Mouse (Mus musculus) left cerebral cortex, adult 2 months (tissue): ENCODE measurements around the gene Atp1a4. TPM values are rescaled to one million over a fixed set of nuclear protein-coding genes. Genes with fewer than 3 reads are reported as not detected.

ENCODE experiments used
- DNase-seq, 2 experiments: peaks; one replicate each; pipeline ENCODE4 v3.0.0; 2021 to 2022; ENCODE audit warnings: low spot score in 2 of 2, mixed read lengths in 1 of 2; ENCODE audit errors: extremely low spot score in 1 of 2
- H3K27ac ChIP-seq: fragments of 200-600 bp; 2 replicates; pipeline ENCODE4 v1.8.1; 2022
- H3K4me3 ChIP-seq: fragments of 200-600 bp; 2 replicates; pipeline ENCODE4 v1.8.1; 2022
- CTCF ChIP-seq: fragments of 200-600 bp; IDR thresholded peaks from 2 replicates; pipeline ENCODE4 v1.8.1; 2022; ENCODE audit warnings: antibody characterized with exemption, mild to moderate bottlenecking, moderate library complexity
- intact Hi-C: fragments of 180-260 bp; cut with DNase I; formaldehyde crosslinking; loops from one replicate; pipeline ENCODE4 v1.15.1; 2025
- total RNA-seq, 2 experiments: library from RNA; stranded (reverse); gene quantifications; 2 replicates each; pipeline ENCODE4 v1.2.3; 2021

Atp1a4 gene
- total RNA-seq, 2 experiments from 2014 or later = not detected

DNA sequence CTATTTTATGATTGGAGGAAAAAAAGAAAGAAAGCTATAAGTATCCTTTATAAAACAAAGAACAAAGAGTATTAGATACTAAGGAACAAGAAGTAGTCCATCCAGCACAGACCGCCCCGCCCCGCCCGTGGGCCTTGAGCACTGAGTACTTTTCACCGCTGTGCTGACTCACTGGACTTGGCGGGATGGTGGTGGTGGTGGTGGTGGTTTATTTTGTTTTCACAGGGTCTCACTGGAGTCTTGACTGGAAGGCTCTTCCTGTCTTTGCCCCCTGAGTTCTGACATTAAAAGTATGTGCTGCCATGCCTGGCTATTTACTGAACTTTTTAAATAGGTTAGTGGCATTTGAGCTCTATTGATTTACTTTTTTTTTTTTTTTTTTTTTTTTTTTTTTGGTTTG is 75.2 kb downstream of the Atp1a4 start:
- TF ChIP-seq CTCF = no peak
- Histone ChIP-seq H3K27ac (no peak overlapping the region), H3K4me3 (no peak overlapping the region)
- intact Hi-C loops = no loop called here
- no peak for DNase-seq

DNA sequence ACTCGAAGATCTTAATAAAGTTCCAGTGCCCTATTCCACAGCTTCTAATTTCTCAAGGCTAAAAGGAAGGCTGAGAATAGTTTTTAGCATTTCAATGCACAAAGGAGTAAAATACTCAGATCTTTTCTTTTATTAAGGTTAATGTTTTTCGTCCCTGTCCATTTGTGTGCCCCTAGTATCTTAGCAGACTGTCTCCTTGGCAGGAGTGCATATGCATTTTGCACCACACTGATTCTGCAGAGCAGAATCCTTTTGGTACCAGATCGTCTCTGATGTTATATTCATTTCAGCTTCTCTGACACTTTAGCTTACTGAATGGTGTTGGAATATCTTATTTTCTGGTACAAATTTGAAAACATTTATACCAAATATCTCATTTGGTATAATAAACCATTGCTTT is 76.4 kb downstream of the Atp1a4 start:
- intact Hi-C loops = no loop called here
- no peak for TF ChIP-seq CTCF
- DNase-seq = no peak
- no peak overlapping the region for H3K27ac ChIP-seq
- no peak overlapping the region for H3K4me3 ChIP-seq

DNA sequence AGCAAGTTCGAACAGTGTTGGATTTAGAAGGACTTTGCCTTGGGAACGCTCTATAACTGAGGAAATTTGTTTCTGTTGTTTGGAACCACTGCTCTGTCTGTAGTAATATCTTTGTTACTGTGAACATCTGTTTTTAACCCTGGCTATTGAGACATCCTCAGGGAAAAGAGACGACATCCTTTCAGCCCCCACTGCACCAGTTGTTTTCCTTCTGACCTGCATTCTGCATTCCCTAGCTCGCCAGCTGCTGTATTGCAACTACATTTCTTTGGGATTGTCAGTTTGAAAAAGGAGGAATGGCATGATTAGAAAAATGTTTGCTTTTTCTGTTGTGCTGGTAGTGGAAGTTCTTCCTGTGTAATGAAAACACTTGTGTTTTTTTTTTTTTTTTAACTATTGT is 77.3 kb downstream of the Atp1a4 start:
- intact Hi-C loops = no loop called here
- TF ChIP-seq CTCF = no peak
- Histone ChIP-seq H3K27ac (no peak overlapping the region), H3K4me3 (no peak overlapping the region)
- DNase-seq = no peak

DNA sequence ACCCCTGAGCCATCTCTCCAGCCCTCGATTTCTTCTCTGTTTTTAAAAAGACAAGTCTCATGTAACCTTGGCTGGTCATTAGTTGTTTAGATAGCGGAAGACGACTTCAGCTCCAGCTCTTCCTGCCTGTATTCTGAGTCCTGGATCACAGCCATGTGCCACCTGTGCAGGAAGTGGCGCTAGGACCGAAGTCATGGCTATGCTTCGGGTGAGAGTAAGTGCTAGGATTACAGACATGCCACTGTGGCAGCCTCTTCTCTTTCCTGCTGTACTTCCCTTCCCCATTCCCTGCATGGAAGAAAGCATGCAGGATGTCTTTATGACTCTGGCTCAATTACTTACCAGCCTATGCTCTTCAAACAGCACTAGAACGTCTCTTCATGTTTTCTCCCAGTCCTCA is 79.1 kb downstream of the Atp1a4 start:
- intact Hi-C loops = no loop called here
- H3K4me3 ChIP-seq = no peak overlapping the region
- H3K27ac ChIP-seq = no peak overlapping the region
- TF ChIP-seq CTCF = no peak
- DNase-seq = no peak

DNA sequence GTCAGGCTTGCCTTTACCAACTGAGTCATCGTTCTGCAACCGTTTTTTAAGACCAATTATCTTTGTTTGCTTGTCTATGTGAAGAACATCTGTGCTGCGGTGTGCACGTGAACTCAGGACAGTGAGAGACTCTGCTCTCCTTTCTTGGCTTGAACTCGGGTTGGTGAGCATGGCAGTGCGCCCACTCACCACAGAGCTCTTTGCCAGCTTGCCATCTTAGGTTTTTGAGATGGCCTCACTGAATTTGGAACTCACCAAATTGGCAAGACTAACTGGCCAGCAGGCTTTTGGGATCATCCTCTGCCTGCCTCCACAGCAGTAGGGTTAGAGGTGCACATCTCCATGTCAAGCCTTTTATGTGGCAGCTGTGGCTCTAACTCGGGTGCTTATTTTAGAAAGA is 80.4 kb downstream of the Atp1a4 start:
- no peak for DNase-seq
- TF ChIP-seq CTCF = no peak
- Histone ChIP-seq H3K4me3 (no peak overlapping the region), H3K27ac (no peak overlapping the region)
- intact Hi-C loops = no loop called here

Other genes with a start within 250 kb of the Atp1a4 start
- 10 to 100 TPM; 12.5 to 14.5 TPM for gene Vangl2, start 230.0 kb downstream of the Atp1a4 start, total RNA-seq
- gene Nhlh1, start 200.8 kb downstream of the Atp1a4 start, total RNA-seq = under 1 TPM; 0.18 to 0.49 TPM
- gene Copa, start 175.9 kb downstream of the Atp1a4 start, total RNA-seq = 100 to 1,000 TPM; 138 to 147 TPM
- gene Ncstn, start 175.6 kb downstream of the Atp1a4 start, total RNA-seq = 10 to 100 TPM; 61.5 to 65.4 TPM
- gene Pex19, start 131.7 kb downstream of the Atp1a4 start, total RNA-seq = 10 to 100 TPM; 82.8 to 92.4 TPM
- 100 to 1,000 TPM; 115 to 121 TPM for gene Dcaf8, start 110.3 kb downstream of the Atp1a4 start, total RNA-seq
- gene Pea15a, start 51.6 kb downstream of the Atp1a4 start, total RNA-seq = 100 to 1,000 TPM; 387 to 422 TPM
- gene Casq1, start 38.5 kb downstream of the Atp1a4 start, total RNA-seq = under 1 TPM in 1 of 2 experiments, not detected in 1; 0.48 TPM
- 100 to 1,000 TPM; 257 to 260 TPM for gene Igsf8, start 3.2 kb upstream of the Atp1a4 start, total RNA-seq
- 100 to 1,000 TPM; 628 to 676 TPM for gene Atp1a2, start 39.6 kb upstream of the Atp1a4 start, total RNA-seq
- gene Kcnj9, start 70.9 kb upstream of the Atp1a4 start, total RNA-seq = 100 to 1,000 TPM; 137 to 138 TPM
- gene Kcnj10, start 82.8 kb upstream of the Atp1a4 start, total RNA-seq = 100 to 1,000 TPM in 1 of 2 experiments, 10 to 100 TPM in 1; 86.5 to 108 TPM
- 1 to 10 TPM; 9.3 to 9.8 TPM for gene Pigm, start 118.1 kb upstream of the Atp1a4 start, total RNA-seq
- gene Slamf9, start 216.9 kb upstream of the Atp1a4 start, total RNA-seq = under 1 TPM; 0.70 to 0.79 TPM
- 10 to 100 TPM; 12.5 to 12.8 TPM for gene Igsf9, start 223.4 kb upstream of the Atp1a4 start, total RNA-seq
- 10 to 100 TPM in 1 of 2 experiments, 1 to 10 TPM in 1; 9.3 to 12.4 TPM for gene Tagln2, start 241.6 kb upstream of the Atp1a4 start, total RNA-seq